Mouse (Mus musculus): ENCODE measurements around the gene Usp10.

GRCm38 (mm10) chr8:119904323-119904911 lies 5.7 kb upstream of the Usp10 start:
- TF ChIP-seq POLR2A (IDR thresholded peaks at IDR 0.05; ENCODE audit: low read depth, low read length) (no peak), CTCF (IDR thresholded peaks at IDR 0.05; ENCODE audit: extremely low read depth, insufficient read length, insufficient replicate concordance, low read depth, low read length) (no peak)

All from small intestine, adult 2 months (tissue).